Mouse (Mus musculus): Measurements from ENCODE around the gene Foxred1.

DNA sequence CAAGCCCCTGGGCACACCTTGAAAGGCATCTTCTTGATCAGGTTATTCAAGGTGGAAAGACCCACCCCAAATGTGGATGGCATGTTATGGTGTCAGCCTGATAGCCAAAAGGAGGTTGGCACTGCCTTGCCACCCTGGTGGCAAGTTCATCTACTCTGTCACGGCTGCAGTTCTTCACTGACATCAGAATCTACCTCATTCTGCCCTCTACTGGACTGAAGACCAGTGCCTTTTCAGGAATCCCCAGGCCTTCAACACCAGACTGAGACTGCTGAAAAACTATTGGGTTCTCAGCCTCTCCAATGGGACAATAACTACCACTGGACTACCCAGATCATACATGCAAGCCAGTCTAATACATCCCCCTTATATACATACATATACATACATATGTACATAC is 28.9 kb upstream of the Foxred1 start:
- TF ChIP-seq CTCF (IDR thresholded peaks at IDR 0.05; ENCODE audit: borderline replicate concordance, insufficient read depth, low read length) (no peak), POLR2A (IDR thresholded peaks at IDR 0.05; ENCODE audit: low read depth, low read length) (no peak)

All from embryonic fibroblast, embryonic 13.5 days (primary cell).